Mouse (Mus musculus) layer of hippocampus, adult 9-11 months (tissue): ENCODE measurements around the gene Greb1.
"Not testable (repeated sequence)": the region's sequence is repeated elsewhere in the genome, so short reads cannot be mapped to it uniquely, and the experiment has no call there.

Experiments used
- DNase-seq: peaks from one replicate; pipeline ENCODE4 v3.0.0; 2022

Greb1 gene

DNA sequence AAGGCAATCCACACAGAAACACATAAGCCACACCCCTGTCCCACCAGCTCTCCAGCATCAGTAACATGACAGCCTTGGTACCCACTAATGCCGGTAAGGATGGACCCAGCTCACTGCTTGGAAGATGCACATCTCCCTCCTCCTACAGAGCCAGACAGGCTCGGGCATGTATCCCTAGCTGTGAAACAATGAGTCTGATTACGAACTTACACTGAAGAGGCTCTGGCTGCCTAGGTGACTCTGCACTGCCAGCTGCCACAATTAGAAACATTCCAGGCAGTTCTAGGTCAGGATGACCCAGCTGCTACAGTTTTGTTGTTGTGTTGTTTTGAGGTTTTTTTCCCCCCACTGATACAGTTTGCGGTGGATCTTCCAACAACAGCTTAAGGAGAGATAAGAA, 40.4 kb downstream of the Greb1 start:
- DNase-seq, result no peak

DNA sequence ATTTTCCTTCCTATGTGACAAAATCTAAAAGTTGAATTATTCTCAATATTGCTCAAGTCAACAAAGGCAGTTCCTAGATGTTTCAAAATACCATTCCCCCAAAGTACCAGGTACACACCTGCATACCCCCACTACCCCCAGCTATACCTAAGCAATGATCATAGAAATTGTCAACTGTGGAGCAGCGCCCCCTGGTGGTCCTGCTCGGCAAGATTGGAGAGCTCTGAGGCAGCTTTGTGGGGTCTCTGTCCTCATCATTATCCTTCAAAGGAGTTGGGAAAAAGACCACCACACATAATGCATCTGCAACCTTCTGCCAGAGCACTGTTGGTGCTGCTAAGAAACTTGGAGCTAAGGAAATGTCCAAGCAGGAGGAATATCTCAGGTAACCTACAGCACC, 46.4 kb downstream of the Greb1 start:
- no peak for DNase-seq

- no peak for DNase-seq
Observed at GRCm38 (mm10) chr12:16753555-16753954, 47.1 kb downstream of the Greb1 start.

- DNase-seq, result no peak
Observed at GRCm38 (mm10) chr12:16753110-16753509, 47.6 kb downstream of the Greb1 start.

DNA sequence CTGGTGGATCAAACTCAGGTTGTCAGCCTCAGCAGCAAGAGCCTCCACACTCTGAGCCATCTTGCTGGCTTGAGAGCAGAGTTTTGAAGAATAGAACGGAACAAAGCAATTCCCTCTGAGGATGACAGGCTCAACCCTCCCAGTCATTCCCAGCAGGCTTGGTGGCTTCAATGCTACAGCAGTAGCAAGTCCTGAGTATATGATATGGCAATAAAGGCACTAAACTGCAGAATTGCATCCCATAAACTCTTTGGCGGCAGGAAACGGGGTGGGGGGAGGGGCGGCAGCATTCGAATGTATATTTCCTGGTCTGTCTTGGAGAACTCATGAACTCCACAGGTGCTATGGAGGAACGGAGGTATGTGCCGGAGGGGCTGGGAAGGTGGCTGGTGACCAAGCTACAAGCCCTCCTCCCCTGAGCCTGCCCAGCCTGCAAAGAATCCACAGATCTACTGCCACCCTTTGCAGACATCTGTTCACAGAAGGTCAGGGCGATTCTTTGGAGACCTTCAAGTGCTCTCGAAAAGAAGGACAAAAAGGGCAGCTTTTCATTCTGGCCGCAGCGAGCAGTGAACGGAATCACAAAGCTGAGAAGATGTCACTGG, 48.3 kb downstream of the Greb1 start:
- no peak for DNase-seq

DNA sequence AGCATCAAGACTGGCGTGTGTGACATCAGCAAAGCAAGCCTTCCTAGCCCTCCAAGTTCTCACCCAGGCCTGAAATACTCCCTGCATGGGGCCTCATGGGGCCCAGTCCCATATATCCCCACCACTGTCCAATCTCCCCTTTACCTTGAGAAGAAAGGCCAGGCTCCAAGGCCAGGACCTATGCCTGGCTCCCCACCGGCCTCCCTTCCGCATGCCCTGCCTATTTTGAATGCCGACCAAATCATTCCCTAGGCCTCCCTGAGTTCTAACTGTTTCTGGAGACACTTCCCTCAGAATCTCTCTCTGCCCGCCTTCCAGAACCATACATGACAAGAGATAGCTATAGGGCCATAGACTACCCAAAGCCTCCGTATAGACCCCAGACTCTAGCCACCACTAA, 49.1 kb downstream of the Greb1 start:
- no peak for DNase-seq

DNA sequence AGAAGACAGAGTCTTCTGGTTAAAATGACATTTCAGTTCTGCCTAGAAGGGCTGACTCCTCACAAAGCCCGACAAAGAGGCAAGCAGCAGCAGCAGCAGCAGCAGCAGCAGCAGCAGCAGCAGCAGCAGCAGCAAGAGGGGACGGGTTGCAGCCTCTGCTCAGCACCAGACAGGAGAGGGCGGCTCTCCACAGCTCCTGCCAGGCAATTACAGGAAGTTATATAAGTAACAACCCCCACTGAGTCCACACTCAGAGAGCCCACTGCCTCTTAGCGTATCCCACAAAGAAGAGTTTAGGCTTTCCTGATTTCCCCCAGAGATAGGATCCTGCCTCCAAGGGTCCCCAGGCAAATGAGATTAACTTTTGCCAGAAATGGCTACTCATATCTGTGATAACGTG, 60.6 kb downstream of the Greb1 start:
- no peak for DNase-seq

- DNase-seq, result no peak
Observed at GRCm38 (mm10) chr12:16737266-16737665, 63.4 kb downstream of the Greb1 start.

- DNase-seq, result no peak
Observed at GRCm38 (mm10) chr12:16734698-16735097, 66.0 kb downstream of the Greb1 start.

GRCm38 (mm10) chr12:16734009-16734408, 66.7 kb downstream of the Greb1 start:
- DNase-seq, result no peak

DNA sequence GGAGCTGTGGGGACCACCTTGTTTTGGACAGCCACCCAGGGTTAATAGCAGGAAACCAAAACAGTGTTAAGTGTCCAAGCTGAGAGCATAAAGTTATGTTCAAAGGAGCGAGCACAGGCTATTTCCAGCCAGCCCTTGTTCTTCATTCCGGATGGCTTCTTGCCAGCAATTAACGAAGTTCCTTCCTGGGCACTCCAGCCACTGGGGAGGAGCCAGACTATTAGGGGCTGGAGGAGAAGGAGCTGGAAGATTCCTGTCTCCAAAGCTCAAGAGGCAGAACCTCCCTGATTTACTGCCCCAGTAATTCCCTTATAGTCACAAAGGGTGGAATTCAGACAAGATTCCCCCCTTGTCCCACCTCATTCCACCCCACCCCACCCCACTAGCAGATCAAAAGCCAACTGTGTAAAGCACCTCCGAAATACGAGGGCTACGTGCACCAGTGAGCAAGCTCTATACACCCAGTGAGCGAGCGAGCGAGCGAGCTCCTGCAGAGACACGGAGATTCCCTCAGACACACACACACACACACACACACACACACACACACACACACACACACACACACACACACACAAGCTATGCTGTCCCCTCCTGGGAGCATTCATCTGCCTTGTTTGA, 69.5 kb downstream of the Greb1 start:
- peak; percentile 20 for DNase-seq

DNA sequence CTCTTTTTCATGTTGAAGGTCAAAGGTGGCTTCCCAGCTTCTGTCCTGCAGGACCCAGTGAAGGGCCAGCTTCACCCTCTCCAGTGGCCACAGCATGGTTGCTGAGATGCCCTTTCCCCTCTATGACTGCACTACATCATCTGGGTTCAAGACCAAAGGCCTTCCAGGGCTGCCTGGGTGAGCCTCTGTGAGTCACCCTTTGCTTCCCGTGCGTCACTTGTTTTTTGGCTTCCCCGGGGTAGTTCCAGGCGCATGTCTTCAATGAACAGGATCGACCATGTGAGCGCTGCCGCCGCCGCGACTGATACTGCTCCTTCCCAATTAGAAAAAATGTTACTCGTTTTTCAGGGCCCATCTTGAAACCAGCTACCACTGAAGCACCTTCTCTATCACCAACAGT, 70.5 kb downstream of the Greb1 start:
- DNase-seq, result no peak

DNA sequence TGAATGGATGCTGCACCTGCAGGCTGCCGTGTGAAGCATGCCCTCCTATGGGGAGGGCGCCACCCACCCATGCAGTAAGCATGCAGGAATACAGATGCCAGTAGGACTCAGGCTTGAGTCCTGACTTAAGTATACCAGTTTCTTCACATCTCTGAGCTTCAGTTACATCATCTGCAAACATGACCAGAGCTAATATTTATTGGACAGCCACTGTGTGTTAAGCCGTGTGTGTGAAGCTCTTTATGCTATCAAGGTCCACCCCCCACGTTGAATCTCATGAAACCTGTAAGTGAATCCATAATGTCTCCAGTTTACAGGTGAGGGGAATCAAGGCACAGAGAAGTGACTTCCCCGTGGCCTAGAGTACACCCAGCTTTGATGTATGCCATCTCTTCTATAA, 72.5 kb downstream of the Greb1 start:
- no peak for DNase-seq

DNA sequence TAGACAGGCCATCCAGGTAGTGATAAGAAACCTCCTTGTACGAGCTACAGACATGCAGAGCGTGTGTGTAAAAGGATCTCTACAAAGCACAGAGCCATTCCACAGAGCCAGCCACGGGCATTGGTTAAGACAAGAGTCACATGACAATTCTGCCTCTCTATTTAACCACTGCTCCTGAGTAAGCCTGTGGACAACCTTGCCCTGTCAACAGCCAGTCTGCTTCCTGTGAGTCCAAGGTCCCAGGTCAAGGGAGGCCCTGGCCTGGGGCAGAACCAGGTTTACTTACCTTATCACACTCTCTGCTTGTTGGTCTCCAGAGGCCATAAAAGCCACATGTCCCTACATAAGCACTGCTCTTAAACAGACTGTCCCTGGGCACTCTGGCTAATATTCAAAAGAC, 74.5 kb downstream of the Greb1 start:
- no peak for DNase-seq

DNA sequence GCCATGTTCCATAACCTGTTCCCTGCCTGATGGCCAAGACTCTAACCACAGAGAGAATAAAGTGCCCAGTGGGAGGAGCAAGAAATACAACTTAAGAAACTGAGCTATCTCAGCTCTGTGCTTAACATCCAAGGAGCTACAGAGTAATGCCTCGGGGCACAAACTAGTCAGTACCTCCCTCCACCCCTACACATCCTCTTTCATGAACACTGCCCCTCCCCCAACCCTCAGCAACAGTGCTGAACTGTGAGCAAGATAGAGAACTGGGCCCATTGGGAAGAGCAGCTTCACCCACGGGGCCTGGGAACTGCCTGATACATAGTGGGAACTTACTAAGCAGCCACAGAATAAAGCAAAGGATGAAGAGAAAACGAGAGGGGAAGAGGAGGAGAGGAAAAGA, 77.1 kb downstream of the Greb1 start:
- DNase-seq, result no peak

DNA sequence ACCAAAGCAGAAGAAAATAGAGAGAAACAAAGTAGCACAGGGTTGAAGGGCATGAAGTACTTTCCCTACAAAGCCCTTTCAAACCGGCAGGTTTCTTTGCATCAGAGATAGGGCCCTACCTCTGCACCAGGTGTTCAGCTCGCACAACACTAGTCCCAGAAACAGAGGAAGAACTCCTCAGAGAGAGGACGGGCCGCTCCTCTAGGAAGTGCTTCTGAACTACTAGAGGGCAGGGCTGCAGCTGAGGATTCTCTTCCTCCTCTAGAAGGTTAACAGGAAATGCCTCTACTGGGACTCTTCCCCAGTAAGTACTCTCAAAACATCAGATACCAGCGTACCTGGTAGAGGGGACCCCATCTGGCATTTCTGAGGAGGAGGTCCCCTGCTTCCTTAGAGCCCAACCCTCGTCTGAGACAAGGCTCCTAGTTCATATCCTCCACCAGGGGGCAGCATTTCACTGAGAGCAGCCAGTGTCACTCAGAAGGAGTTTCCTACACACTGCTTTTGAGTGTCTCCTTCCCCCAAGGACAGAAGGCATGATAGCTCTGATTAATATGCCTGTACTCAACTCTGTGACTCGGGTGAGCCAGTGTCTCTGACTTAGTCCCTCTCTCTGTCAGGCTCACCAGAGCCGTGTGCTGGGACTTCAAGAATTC, 81.9 kb downstream of the Greb1 start:
- DNase-seq, result no peak

- DNase-seq, result no peak
Observed at GRCm38 (mm10) chr12:16717653-16718052, 83.0 kb downstream of the Greb1 start.

- DNase-seq, result no peak
Observed at GRCm38 (mm10) chr12:16714616-16715015, 86.1 kb downstream of the Greb1 start.

- no peak for DNase-seq
Observed at GRCm38 (mm10) chr12:16698691-16699090, 102.0 kb downstream of the Greb1 start.

DNA sequence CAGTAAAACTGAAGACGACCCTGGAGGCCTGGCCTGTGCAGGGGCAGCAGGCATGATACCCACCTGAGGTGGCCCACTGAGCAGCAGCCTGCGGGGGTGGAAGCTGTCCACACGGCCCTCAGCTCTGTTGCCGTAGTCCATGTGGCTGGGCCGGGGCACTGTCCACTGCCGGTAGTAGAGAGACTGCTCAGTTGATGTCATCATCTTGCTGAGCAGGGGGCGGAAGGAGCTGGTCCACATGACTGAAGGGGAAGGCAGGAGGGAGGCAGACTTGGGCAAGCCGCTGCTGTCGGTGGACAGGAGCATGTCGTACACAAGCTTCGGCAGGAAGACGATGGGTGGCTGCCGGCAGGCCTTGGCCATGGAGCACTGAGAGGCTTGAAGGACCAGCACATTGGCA, 104.5 kb downstream of the Greb1 start:
- DNase-seq, result no peak

- not testable (repeated sequence) for DNase-seq
Observed at GRCm38 (mm10) chr12:16695252-16695651, 105.4 kb downstream of the Greb1 start.

DNA sequence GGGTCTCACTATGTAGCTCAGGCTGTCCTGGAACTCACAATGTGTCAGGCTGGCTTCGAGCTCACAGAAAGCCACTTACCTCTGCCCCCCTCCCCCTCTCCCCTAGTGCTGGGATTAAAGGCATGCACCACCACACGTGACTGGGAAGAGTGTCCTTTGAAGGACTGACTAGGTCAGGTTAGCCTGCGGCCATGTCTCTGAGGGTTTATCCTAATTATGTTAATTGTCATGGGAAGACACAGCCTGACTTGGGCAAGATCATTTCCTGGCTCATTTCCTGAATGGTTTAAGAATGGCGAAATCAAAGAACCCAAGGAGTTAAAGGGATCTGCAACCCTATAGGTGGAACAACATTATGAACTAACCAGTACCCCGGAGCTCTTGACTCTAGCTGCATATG, 105.9 kb downstream of the Greb1 start:
- DNase-seq, result no peak

DNA sequence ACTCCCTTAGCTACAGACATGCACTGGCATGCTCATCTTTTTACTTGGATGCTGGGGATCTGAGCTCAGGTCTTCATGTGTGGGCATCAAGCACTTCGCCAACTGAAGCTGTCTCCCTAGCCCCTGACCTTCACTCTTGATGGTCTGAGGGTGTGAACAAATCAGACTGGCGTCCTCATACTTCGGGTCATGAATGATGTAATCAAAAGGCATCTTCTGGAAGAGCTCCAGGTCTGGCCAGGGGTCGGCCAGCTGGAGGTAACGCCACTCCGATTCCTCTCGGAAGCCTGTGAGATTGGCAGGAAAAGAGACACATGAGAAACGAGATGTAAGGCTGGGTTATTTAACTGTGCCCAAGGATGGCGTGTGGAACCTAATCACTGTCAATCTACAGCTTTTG, 110.1 kb downstream of the Greb1 start:
- no peak for DNase-seq

- no peak for DNase-seq
Observed at GRCm38 (mm10) chr12:16672246-16672645, 128.4 kb downstream of the Greb1 start.

GRCm38 (mm10) chr12:16669176-16669575, 131.5 kb downstream of the Greb1 start:
- DNase-seq, result no peak
